ENCODE assay signal across 9 mouse cellular contexts in genomic region chr1:135918644-135919407, GRCm38 (mm10). TPM values are rescaled to one million over a fixed set of nuclear protein-coding genes. Genes with fewer than 3 reads are reported as not detected.
DNase-seq lines count a peak whose midpoint lies in the region; ATAC-seq and TF ChIP-seq lines count a peak whose summit lies in the region.
"Had no signal": no experiment of that assay in that cellular context is flagged by ENCODE, and none has a peak within 500 bp of the region (broad histone marks: within the 10 kb centered on the region; RNA-seq: fewer than 3 reads in every experiment).

Gene Pkp1 (minus strand): TSS chr1:135919207.

- H3K4me1 ChIP-seq in kidney, embryonic 14.5 days (ENCODE audit: control insufficient read depth, insufficient read depth, low read length) = no peaks in the 10 kb centered on the region
- H3K4me1 ChIP-seq in kidney, adult 2 months (ENCODE audit: control insufficient read depth, insufficient read depth, low read length) = no peaks in the 10 kb centered on the region
- H3K4me1 ChIP-seq in hindbrain, embryonic 16.5 days (ENCODE audit: control insufficient read depth, insufficient read depth, low read depth, low read length) = peaks cover 8% of the 10 kb centered on the region
- H3K4me1 ChIP-seq in midbrain, postnatal 0 days (ENCODE audit: insufficient read depth, low read length) = no peaks in the 10 kb centered on the region

- no peaks in the 10 kb centered on the region for H3K36me3 ChIP-seq in kidney, embryonic 14.5 days (ENCODE audit: control insufficient read depth, insufficient read depth, low read length)
- H3K36me3 ChIP-seq in kidney, adult 2 months (ENCODE audit: control insufficient read depth, insufficient read depth, low read length) = no peaks in the 10 kb centered on the region
- H3K36me3 ChIP-seq in hindbrain, embryonic 16.5 days (ENCODE audit: control insufficient read depth, insufficient read depth, low read length) = no peaks in the 10 kb centered on the region
- no peaks in the 10 kb centered on the region for H3K36me3 ChIP-seq in midbrain, postnatal 0 days (ENCODE audit: insufficient read depth, low read length)

- no peak within 1 kb of the TSS for H3K27ac ChIP-seq in kidney, embryonic 14.5 days (ENCODE audit: low read depth, low read length)
- no peak within 1 kb of the TSS for H3K27ac ChIP-seq in kidney, adult 2 months (ENCODE audit: insufficient read depth, low read depth, low read length)
- H3K27ac ChIP-seq in hindbrain, embryonic 16.5 days (ENCODE audit: low read depth, low read length) = no peak within 1 kb of the TSS
- no peak within 1 kb of the TSS for H3K27ac ChIP-seq in midbrain, postnatal 0 days (ENCODE audit: low read depth, low read length)

- no peaks in the 10 kb centered on the region for H3K9me3 ChIP-seq in kidney, embryonic 14.5 days (ENCODE audit: control insufficient read depth, low read length)
- H3K9me3 ChIP-seq in hindbrain, embryonic 16.5 days (ENCODE audit: control insufficient read depth, low read length) = no peaks in the 10 kb centered on the region
- H3K9me3 ChIP-seq in midbrain, postnatal 0 days (ENCODE audit: low read length) = no peaks in the 10 kb centered on the region

- 1% methylated on average over 66 of the region's 67 CpGs for whole genome bisulfite sequencing in kidney, embryonic 14.5 days
- 2% methylated on average over 64 of the region's 67 CpGs for WGBS in kidney, adult 2 months
- under 1% methylated on average over 65 of the region's 67 CpGs for WGBS in hindbrain, embryonic 16.5 days
- WGBS in midbrain, postnatal 0 days = 1% methylated on average over 67 of the region's 67 CpGs

- DNase-seq in kidney, adult 2 months = no peak
- DNase-seq in ZHBTc4 (ENCODE audit: low read depth, low spot score) (peak; percentile 49), MN1 (ENCODE audit: low spot score) (no peak)
- DNase-seq in midbrain, postnatal 0 days (ENCODE audit: low spot score) = no peak
- no peak for DNase-seq in adrenal gland, adult 8-10 months
- no peak for DNase-seq in layer of hippocampus, postnatal 10 days (ENCODE audit: low spot score in 2 of 2)

- peak within 1 kb of the TSS; percentile 24 for H3K4me3 ChIP-seq in kidney, embryonic 14.5 days (ENCODE audit: low read length)
- H3K4me3 ChIP-seq in kidney, adult 2 months (ENCODE audit: insufficient read depth, low read depth, low read length) = no peak within 1 kb of the TSS
- peak within 1 kb of the TSS; percentile 25 for H3K4me3 ChIP-seq in hindbrain, embryonic 16.5 days (ENCODE audit: low read length)
- H3K4me3 ChIP-seq in midbrain, postnatal 0 days (ENCODE audit: low read depth, low read length) = peak within 1 kb of the TSS; percentile 25; the same call in 1 of the 2 replicates

- H3K9ac ChIP-seq in kidney, embryonic 14.5 days (ENCODE audit: low read depth, low read length) = no peak within 1 kb of the TSS; the same call in 1 of the 2 replicates
- no peak within 1 kb of the TSS for H3K9ac ChIP-seq in hindbrain, embryonic 16.5 days (ENCODE audit: low read depth, low read length)
- H3K9ac ChIP-seq in midbrain, postnatal 0 days (replicated peaks; ENCODE audit: low read length, poor library complexity, severe bottlenecking) = no peak within 1 kb of the TSS

- no peak for TF ChIP-seq CTCF in kidney, adult 2 months (conservative IDR thresholded peaks at IDR 0.05; ENCODE audit: insufficient read depth, insufficient read length, low read depth, low read length)
- TF ChIP-seq CTCF in midbrain, postnatal 0 days (IDR thresholded peaks at IDR 0.05) = no peak

- peak; percentile 72 for ATAC-seq in kidney, embryonic 14.5 days (ENCODE audit: low FRiP score, low TSS enrichment)
- no peak for ATAC-seq in hindbrain, embryonic 16.5 days
- ATAC-seq in midbrain, postnatal 0 days (ENCODE audit: low FRiP score) = no peak

- TF ChIP-seq POLR2A in kidney, adult 2 months (IDR thresholded peaks at IDR 0.05; ENCODE audit: low read depth, low read length) = no peak

- H3K27me3 ChIP-seq in kidney, embryonic 14.5 days (ENCODE audit: control insufficient read depth, insufficient read depth, low read length) = peaks cover 59% of the 10 kb centered on the region
- no peaks in the 10 kb centered on the region for H3K27me3 ChIP-seq in kidney, adult 2 months (replicated peaks; ENCODE audit: control insufficient read depth, insufficient read depth, low read length)
- peaks cover 52% of the 10 kb centered on the region for H3K27me3 ChIP-seq in hindbrain, embryonic 16.5 days (replicated peaks; ENCODE audit: control insufficient read depth, insufficient read depth, low read length)
- H3K27me3 ChIP-seq in midbrain, postnatal 0 days (ENCODE audit: insufficient read depth, low read length) = peaks cover 51% of the 10 kb centered on the region

- H3K4me2 ChIP-seq in kidney, embryonic 14.5 days (replicated peaks; ENCODE audit: low read depth, low read length) = peak within 1 kb of the TSS; percentile 37
- H3K4me2 ChIP-seq in hindbrain, embryonic 16.5 days (ENCODE audit: low read length) = peak within 1 kb of the TSS; percentile 48
- peak within 1 kb of the TSS; percentile 37 for H3K4me2 ChIP-seq in midbrain, postnatal 0 days (ENCODE audit: low read depth, low read length, poor library complexity, severe bottlenecking)

RNA-seq across cellular contexts. Expression of gene Pkp1, which starts in this region (rescaled TPM):
- 0.10 TPM in 1 of 2 replicates, not detected in the other for polyA plus RNA-seq in kidney, embryonic 14.5 days (2014; fragmentation: Nextera tagmentation; extraction: Ambion mirVana)
- polyA plus RNA-seq in kidney, adult 2 months (2012; rRNA removed) = 0.14 and 0.27 TPM in 2 replicates
- polyA plus RNA-seq in hindbrain, embryonic 16.5 days (2015; fragmentation: Nextera tagmentation; extraction: Ambion mirVana) = 0.09 and 0.14 TPM in 2 replicates
- 0.24 and 2.9 TPM in 2 replicates for total RNA-seq in midbrain, postnatal 0 days (2014; rRNA removed)
- polyA plus RNA-seq in midbrain, postnatal 0 days (2015; fragmentation: Nextera tagmentation; extraction: Ambion mirVana) = 0.09 and 0.16 TPM in 2 replicates
- total RNA-seq in adrenal gland, adult 8-10 months (2022) = under 1 TPM in 2 of 4 experiments, not detected in 2; 0.09 to 0.32 TPM
- total RNA-seq in layer of hippocampus, postnatal 10 days (2021) = under 1 TPM in 1 of 2 experiments, not detected in 1; 0.09 TPM
- polyA plus RNA-seq: spleen, adult 2 months had no signal

Comparison
In these comparisons a context has a peak if more than half of its experiments do, and no peak if none do; other contexts are left out.
1. Peak in ATAC-seq, H3K4me3 ChIP-seq and H3K4me2 ChIP-seq in kidney, embryonic 14.5 days; RNA of the gene not detected or under 1 TPM.